Mouse (Mus musculus) heart, embryonic 10.5 days (tissue): ENCODE results near the gene Farsb. TPM values are rescaled to one million over a fixed set of nuclear protein-coding genes. Genes with fewer than 3 reads are reported as not detected.

ENCODE experiments used
- DNase-seq: peaks from one replicate; pipeline ENCODE4 v3.0.0-alpha.2; 2017; ENCODE audit warnings: low spot score
- H3K27ac ChIP-seq: fragments of 300-500 bp; sonication (generic); 2 replicates; pipeline ENCODE4 v1.5.1; 2016; ENCODE audit warnings: mild to moderate bottlenecking
- H3K27me3 ChIP-seq: fragments of 300-500 bp; sonication (generic); 2 replicates; pipeline ENCODE4 v1.6.1; 2016; ENCODE audit warnings: mild to moderate bottlenecking; ENCODE audit not compliant: poor library complexity, insufficient read depth, severe bottlenecking
- H3K36me3 ChIP-seq: fragments of 300-500 bp; sonication (generic); 2 replicates; pipeline ENCODE4 v1.6.1; 2016; ENCODE audit warnings: mild to moderate bottlenecking, moderate library complexity
- H3K4me1 ChIP-seq: fragments of 300-500 bp; sonication (generic); 2 replicates; pipeline ENCODE4 v1.6.1; 2016; ENCODE audit warnings: mild to moderate bottlenecking
- H3K4me3 ChIP-seq: fragments of 300-500 bp; sonication (generic); 2 replicates; pipeline ENCODE4 v1.5.1; 2016; ENCODE audit warnings: mild to moderate bottlenecking, moderate library complexity
- H3K9me3 ChIP-seq: fragments of 300-500 bp; sonication (generic); 2 replicates; pipeline ENCODE4 v1.6.1; 2016; ENCODE audit warnings: mild to moderate bottlenecking, moderate library complexity
- WGBS: fragments of 180-500 bp; shearing (Covaris S2); methylation state at CpG from one replicate; pipeline ENCODE4 v1.1.7; 2016; 5-methylcytosine and 5-hydroxymethylcytosine counted together
- polyA plus RNA-seq: library from polyadenylated mRNA; unstranded; fragments of >200 nt; fragmentation: Nextera tagmentation; extraction: Ambion mirVana; gene quantifications from 2 replicates; pipeline ENCODE4 v1.2.1, GENCODE M21; 2016

Farsb gene
- polyA plus RNA-seq, 1 experiment from 2014 or later, result 133 TPM

GRCm38 (mm10) chr1:78425793-78426700 lies 62.6 kb downstream of the Farsb start:
- H3K4me1 ChIP-seq, result peaks cover 51% of the 10 kb centered on the region
- 75% methylated on average over 7 of the region's 7 CpGs for WGBS
- H3K4me3 ChIP-seq, result no peak overlapping the region
- peaks cover 13% of the 10 kb centered on the region; the same call in 1 of the 2 replicates for H3K36me3 ChIP-seq
- no peaks in the 10 kb centered on the region for H3K27me3 ChIP-seq
- no peak for DNase-seq
- no peak overlapping the region; the same call in 1 of the 2 replicates for H3K27ac ChIP-seq
- no peaks in the 10 kb centered on the region for H3K9me3 ChIP-seq

DNA sequence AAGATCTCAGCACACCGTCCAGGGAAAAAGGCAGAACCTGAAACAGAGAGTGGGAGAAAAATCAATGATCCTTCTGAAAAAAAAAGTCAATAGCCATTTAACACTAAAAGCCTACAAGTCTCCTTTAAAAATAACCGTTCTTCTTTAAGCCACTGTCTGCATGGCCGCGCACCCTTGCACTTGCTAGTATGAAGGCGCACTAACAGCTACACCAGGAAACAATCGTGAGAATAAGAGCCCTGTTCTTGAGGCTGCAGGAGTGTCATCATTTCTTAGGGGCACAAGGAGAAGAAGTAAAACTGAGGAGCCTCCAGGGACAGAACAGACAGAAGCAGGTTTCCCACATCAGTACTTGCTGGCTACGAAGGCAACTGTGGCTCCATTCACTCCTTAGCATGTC lies 63.4 kb downstream of the Farsb start:
- no peak overlapping the region for H3K4me3 ChIP-seq
- no peak for DNase-seq
- H3K4me1 ChIP-seq, result peaks cover 51% of the 10 kb centered on the region
- 90% methylated on average over 7 of the region's 7 CpGs for WGBS
- no peaks in the 10 kb centered on the region for H3K9me3 ChIP-seq
- H3K27me3 ChIP-seq, result no peaks in the 10 kb centered on the region
- H3K36me3 ChIP-seq, result peaks cover 13% of the 10 kb centered on the region; the same call in 1 of the 2 replicates
- H3K27ac ChIP-seq, result no peak overlapping the region; the same call in 1 of the 2 replicates

GRCm38 (mm10) chr1:78424848-78425247 lies 63.8 kb downstream of the Farsb start:
- 87% methylated on average over 4 of the region's 4 CpGs for WGBS
- H3K27ac ChIP-seq, result no peak overlapping the region
- no peak overlapping the region for H3K4me3 ChIP-seq
- H3K36me3 ChIP-seq, result peaks cover 13% of the 10 kb centered on the region; the same call in 1 of the 2 replicates
- H3K4me1 ChIP-seq, result peaks cover 51% of the 10 kb centered on the region
- no peak for DNase-seq
- no peaks in the 10 kb centered on the region for H3K9me3 ChIP-seq
- H3K27me3 ChIP-seq, result no peaks in the 10 kb centered on the region

- Histone ChIP-seq H3K36me3 (peaks cover 13% of the 10 kb centered on the region; the same call in 1 of the 2 replicates), H3K4me3 (no peak overlapping the region), H3K27ac (no peak overlapping the region), H3K27me3 (no peaks in the 10 kb centered on the region), H3K9me3 (no peaks in the 10 kb centered on the region), H3K4me1 (peaks cover 32% of the 10 kb centered on the region)
- WGBS, result 81% methylated on average over 2 of the region's 2 CpGs
- DNase-seq, result no peak
Observed at GRCm38 (mm10) chr1:78422576-78422975, 66.1 kb downstream of the Farsb start.

DNA sequence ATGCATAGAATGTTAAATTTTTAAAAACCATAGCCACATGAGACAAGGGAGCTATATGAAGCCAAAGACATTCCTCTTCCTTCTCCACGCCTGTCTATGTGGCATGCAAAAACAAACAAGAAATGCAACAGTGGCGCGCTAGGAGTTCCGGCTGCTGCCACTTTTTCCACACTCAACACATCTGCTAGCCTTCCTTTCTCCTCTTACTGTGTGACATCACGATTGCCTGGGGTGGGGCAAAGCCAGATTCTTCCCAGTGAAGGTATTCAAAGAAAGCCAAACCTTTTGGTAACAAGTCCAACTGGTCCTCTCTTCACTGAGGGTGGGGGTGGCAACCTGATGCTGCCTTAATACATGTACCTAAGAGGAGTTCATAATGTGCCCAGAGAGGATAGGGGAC lies 66.9 kb downstream of the Farsb start:
- WGBS, result 90% methylated on average over 5 of the region's 5 CpGs

DNA sequence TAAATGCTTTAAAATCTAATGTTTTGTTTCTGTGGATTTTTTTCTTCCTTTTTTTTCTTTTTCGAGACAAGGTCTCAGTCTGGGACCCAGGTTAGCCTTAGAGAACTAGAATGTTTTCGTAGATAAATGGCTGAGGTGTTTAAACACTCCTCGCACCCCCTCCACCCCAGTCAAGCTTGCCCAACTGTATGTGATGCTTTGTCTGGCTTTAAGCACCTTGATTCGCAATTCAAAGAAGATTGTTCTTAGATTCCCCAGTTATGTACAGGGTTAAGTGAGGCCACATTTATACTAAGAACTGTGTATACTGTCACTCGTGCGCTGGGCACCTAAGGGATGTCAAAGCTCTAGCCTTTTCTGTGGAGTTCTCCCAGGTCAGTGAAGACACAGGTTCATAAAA lies 68.4 kb downstream of the Farsb start:
- WGBS, result 91% methylated on average over 6 of the region's 6 CpGs
- Histone ChIP-seq H3K4me3 (no peak overlapping the region), H3K4me1 (peaks cover 12% of the 10 kb centered on the region; the same call in 1 of the 2 replicates), H3K36me3 (peaks cover 15% of the 10 kb centered on the region; the same call in 1 of the 2 replicates), H3K27ac (no peak overlapping the region), H3K9me3 (no peaks in the 10 kb centered on the region), H3K27me3 (no peaks in the 10 kb centered on the region)
- no peak for DNase-seq

More for the DNA sequence above, 66.9 kb downstream of the Farsb start:
- DNase-seq, result no peak
- Histone ChIP-seq H3K9me3 (no peaks in the 10 kb centered on the region), H3K36me3 (peaks cover 14% of the 10 kb centered on the region; the same call in 1 of the 2 replicates), H3K4me3 (no peak overlapping the region), H3K27me3 (no peaks in the 10 kb centered on the region), H3K27ac (no peak overlapping the region), H3K4me1 (peaks cover 26% of the 10 kb centered on the region)

GRCm38 (mm10) chr1:78419593-78419992 lies 69.1 kb downstream of the Farsb start:
- Histone ChIP-seq H3K9me3 (no peaks in the 10 kb centered on the region), H3K27me3 (no peaks in the 10 kb centered on the region), H3K27ac (no peak overlapping the region), H3K36me3 (peaks cover 13% of the 10 kb centered on the region; the same call in 1 of the 2 replicates), H3K4me3 (no peak overlapping the region), H3K4me1 (peaks cover 8% of the 10 kb centered on the region; the same call in 1 of the 2 replicates)
- DNase-seq, result no peak
- 57% methylated on average over 4 of the region's 4 CpGs for WGBS

GRCm38 (mm10) chr1:78417154-78417911 lies 71.4 kb downstream of the Farsb start:
- Histone ChIP-seq H3K27ac (no peak overlapping the region), H3K4me1 (peaks cover 6% of the 10 kb centered on the region; the same call in 1 of the 2 replicates), H3K27me3 (no peaks in the 10 kb centered on the region), H3K36me3 (peaks cover 12% of the 10 kb centered on the region; the same call in 1 of the 2 replicates), H3K4me3 (no peak overlapping the region), H3K9me3 (no peaks in the 10 kb centered on the region)
- peak; percentile 56 for DNase-seq
- 91% methylated on average over 9 of the region's 9 CpGs for WGBS

DNA sequence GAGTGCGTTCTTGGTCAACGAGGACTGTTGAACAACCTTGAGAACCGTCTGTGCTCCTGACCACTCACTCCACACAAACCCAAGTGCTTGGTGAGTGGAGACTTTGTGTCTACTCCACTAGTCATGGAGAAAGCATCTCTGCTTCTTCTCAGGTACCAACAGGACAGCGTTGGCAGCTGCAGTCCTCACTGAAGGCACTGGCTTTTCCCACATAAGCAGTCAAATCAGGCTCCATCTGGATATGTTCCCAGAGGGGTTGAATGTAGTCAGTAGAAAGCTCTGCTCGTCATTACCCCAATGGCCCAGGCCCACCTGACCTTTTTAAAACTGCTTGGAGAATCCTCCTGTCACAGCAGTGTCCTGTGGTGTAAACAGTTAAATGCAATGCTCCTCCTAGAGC lies 74.3 kb downstream of the Farsb start:
- H3K36me3 ChIP-seq, result peaks cover 4% of the 10 kb centered on the region; the same call in 1 of the 2 replicates
- no peak overlapping the region for H3K4me3 ChIP-seq
- H3K4me1 ChIP-seq, result peaks cover 7% of the 10 kb centered on the region; the same call in 1 of the 2 replicates
- H3K27me3 ChIP-seq, result no peaks in the 10 kb centered on the region
- no peaks in the 10 kb centered on the region for H3K9me3 ChIP-seq
- WGBS, result 82% methylated on average over 5 of the region's 5 CpGs
- no peak overlapping the region for H3K27ac ChIP-seq
- peak; percentile 73 for DNase-seq

GRCm38 (mm10) chr1:78412668-78413067 lies 76.0 kb downstream of the Farsb start:
- no peak for DNase-seq
- WGBS, result 20% methylated on average over 7 of the region's 7 CpGs
- Histone ChIP-seq H3K9me3 (no peaks in the 10 kb centered on the region), H3K36me3 (peaks cover 4% of the 10 kb centered on the region; the same call in 1 of the 2 replicates), H3K27ac (no peak overlapping the region), H3K27me3 (no peaks in the 10 kb centered on the region), H3K4me3 (no peak overlapping the region), H3K4me1 (peaks cover 7% of the 10 kb centered on the region; the same call in 1 of the 2 replicates)

GRCm38 (mm10) chr1:78409396-78409795 lies 79.3 kb downstream of the Farsb start:
- WGBS, result 86% methylated on average over 2 of the region's 2 CpGs
- peak; percentile 51 for DNase-seq
- no peaks in the 10 kb centered on the region for H3K36me3 ChIP-seq
- H3K9me3 ChIP-seq, result no peaks in the 10 kb centered on the region
- H3K27ac ChIP-seq, result no peak overlapping the region
- peaks cover 9% of the 10 kb centered on the region; the same call in 1 of the 2 replicates for H3K4me1 ChIP-seq
- no peak overlapping the region for H3K4me3 ChIP-seq
- H3K27me3 ChIP-seq, result no peaks in the 10 kb centered on the region

DNA sequence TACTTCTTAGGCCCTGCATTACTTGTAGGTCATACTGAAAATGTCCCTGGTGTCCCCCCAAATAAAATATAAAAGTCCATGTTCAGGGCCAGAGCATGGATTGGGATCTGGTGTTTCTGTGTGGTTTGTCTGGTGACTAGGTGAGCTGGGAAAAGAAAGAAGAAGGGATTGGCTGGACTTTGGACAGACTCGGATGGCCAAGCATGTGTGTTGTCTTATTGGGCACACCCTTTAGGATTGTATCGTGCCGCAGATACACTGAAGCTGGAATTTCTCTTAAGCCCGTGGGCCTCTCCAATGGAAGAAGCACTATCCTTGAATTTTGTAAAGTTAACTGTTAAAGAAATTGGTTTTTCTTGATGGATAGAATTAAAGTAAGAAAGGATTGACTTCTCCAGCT lies 87.3 kb downstream of the Farsb start:
- H3K4me3 ChIP-seq, result no peak overlapping the region
- no peaks in the 10 kb centered on the region for H3K36me3 ChIP-seq
- H3K27ac ChIP-seq, result no peak overlapping the region
- H3K9me3 ChIP-seq, result no peaks in the 10 kb centered on the region
- no peaks in the 10 kb centered on the region for H3K27me3 ChIP-seq
- 90% methylated on average over 4 of the region's 4 CpGs for WGBS
- H3K4me1 ChIP-seq, result peaks cover 6% of the 10 kb centered on the region
- DNase-seq, result no peak
